Mouse (Mus musculus) urinary bladder, postnatal 25 days (tissue): ENCODE results near the gene Aplf.

Experiments used
- DNase-seq: peaks from one replicate; pipeline ENCODE4 v3.0.0; 2022; ENCODE audit warnings: low spot score

Gene Aplf

DNA sequence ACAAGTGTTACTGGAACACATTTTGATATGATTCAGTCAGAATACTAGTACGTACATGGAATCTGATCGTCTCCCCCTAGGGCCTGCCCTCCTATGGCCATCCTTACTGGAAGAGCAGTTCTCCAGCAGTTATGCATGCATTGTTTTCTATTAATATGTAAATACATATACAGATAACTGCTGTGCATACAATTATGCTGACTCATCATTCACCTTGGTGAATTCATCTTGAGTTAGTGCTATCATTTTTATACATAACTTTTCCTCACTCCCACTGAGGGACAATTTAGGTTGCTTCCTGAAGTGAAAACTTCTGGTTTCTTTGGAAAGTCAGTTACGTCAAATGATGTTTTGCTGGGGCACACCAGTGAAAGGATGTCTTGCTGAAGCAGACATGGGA, 48.8 kb downstream of the Aplf start:
- DNase-seq, result no peak

DNA sequence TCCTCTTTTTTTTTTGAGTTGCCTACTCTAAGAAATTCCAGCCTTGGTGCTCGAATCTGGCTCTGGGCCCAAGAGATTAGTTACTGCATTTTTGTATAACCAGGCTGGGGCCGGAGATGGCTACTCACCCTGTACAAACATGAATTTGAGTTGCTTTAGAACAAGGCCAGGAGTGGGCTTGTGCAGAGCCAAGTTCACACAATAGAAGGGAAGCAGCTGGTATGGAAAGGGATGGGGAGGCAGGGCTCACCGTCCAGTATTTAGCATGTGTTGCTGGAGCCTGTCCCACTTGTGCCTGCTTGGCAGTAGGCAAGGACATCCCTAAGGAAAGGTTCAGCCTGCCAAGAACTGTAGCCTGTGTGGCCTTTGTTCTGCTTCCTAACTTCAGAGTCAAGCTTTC, 50.7 kb downstream of the Aplf start:
- no peak for DNase-seq

DNA sequence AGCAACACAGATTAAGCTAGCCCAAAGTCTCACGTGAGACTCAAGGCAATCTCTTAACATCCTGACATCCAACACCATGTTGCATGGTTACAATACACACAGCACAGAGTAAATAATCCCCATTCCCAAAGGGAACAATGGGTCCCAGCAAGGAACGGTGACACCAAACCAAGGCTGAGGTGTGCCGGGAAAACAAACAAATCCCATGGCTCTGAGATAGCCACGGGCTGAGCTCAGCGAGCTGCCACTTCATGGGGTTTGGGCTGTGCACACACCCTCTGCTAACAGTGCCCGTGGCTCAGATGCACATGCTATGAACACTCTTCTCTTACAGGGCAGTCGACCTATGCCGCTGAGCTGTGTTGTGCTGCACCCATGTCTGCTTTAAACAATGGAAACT, 54.0 kb downstream of the Aplf start:
- DNase-seq, result no peak

DNA sequence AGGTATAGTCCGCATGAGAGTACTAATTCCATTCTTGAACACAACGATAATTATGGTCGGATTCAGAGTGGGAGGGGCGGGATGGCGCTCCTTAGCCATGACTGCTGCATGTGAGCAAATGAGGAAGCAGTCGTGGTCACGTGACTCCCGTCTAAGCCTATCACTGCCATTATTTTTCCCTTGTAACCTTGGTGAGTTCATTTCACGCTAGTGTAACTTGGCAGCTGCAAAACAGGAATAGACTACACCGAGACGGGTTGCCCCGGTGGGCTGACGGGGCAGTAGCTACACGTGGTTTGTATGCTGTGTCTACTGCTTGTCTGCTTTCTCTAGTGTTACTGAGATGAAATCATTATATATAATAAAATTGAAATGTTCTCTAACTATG, 56.3 kb downstream of the Aplf start:
- no peak for DNase-seq

DNA sequence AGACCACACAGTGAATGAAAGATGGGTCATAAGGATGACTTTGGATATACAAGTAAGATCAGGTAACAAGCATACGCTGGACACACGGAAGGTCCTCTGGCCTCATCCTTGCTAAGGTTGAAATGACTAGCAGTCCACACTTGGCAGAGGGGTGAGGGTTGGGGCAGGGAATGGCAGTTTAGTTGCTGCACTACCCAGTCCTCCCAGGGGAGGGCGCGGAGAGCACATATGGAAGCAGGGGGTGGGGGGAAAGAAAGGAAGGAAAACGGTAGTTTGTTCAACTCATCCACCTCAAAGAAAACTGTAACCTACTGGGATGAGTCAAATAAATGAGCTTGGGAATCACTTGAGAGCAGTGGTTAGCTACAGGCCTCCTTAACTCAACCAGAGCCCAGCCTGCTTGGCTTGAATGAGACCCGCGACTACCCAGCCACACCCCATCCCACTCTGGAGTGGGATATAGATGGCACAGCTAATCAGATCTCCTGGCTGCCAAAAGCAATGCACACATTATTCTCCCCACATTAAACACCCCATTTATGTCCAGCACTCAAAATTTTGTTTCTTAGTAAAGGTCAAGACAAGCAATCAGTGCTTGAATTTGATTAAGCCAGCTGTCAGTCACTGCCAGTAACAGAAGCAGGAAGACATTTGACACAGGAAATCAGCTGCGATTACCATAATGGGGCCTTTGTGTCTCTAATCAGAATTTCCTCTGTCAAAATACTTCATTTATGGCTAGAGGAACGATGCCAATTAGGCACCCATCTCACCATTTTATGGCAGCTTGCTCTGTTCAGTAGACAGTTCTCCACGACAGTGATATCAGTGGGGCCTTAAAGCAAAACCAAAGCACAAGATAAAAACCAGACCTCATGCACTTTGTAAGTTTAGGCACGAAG, 56.9 kb downstream of the Aplf start:
- peak; percentile 35 for DNase-seq

DNA sequence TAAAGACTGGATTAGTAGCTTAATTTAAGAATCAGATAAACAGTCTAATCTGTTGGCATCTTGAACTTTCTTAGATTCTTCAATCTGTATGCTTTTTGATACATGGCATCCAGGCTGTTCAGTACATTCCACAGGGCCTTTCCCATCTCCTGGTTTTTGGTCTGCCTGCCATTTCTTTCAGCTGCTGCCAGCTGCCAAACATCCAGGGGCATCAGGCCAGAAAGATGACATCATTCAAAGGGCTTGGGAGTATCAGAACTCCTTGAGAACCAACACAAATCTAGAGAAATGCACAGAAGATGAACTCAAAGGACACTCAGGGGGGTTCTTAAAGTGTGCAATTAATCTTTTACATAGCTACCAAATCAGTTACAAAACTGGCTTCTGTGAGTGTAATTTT, 72.2 kb downstream of the Aplf start:
- no peak for DNase-seq

DNA sequence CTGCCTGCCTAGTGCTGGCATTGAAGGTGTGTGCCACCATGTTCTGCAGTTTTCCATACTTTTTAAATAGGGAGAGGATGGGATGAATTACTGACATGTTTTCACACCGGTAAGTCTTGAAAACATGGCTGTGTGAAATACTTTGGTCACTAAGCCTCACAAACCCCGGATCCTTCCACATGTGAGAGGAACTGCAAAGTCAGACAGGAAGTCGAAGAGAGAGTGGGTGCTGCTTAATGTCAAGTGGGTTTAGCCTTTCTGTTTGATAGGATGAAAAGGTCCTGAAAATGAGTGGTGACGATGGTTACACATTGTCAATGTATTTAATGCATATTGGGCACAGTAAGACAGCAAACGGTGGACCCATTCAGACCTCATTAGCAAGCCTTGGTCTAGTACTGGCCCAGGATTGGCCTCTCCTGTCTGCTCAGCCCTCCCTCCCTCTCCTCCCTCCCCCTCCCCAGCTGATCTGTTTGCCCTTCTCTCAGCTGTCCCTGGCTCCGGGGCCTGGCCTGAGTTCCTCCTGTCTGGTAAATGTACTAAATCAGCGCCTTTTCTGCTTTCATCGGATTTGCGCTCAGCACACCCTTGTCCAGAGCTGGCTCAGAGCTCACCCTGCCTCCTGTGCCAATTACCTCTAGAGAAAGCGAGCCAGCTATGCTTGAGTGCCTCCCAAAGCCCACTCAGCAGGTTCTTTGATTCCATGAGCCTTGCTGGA, 74.7 kb downstream of the Aplf start:
- DNase-seq, result no peak

DNA sequence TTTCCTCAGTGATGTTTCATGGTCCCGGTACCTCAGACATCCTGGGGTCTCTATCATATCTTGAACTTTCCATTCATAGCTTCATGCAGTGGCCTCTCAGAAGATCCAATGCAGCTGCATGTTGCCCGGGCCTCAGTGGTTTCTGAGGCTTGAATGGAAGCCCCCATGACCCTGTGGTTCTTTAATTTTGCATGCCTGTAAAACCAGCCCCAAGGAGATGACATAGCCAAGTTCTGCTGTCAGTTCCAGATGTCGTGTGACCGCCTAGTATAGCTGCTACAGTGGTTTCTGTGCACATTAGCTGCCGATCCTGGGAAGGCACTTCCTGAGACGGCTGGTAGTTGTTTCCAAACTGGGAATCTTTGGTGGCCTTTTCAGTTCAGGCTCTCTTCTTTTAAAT, 77.8 kb downstream of the Aplf start:
- DNase-seq, result no peak

DNA sequence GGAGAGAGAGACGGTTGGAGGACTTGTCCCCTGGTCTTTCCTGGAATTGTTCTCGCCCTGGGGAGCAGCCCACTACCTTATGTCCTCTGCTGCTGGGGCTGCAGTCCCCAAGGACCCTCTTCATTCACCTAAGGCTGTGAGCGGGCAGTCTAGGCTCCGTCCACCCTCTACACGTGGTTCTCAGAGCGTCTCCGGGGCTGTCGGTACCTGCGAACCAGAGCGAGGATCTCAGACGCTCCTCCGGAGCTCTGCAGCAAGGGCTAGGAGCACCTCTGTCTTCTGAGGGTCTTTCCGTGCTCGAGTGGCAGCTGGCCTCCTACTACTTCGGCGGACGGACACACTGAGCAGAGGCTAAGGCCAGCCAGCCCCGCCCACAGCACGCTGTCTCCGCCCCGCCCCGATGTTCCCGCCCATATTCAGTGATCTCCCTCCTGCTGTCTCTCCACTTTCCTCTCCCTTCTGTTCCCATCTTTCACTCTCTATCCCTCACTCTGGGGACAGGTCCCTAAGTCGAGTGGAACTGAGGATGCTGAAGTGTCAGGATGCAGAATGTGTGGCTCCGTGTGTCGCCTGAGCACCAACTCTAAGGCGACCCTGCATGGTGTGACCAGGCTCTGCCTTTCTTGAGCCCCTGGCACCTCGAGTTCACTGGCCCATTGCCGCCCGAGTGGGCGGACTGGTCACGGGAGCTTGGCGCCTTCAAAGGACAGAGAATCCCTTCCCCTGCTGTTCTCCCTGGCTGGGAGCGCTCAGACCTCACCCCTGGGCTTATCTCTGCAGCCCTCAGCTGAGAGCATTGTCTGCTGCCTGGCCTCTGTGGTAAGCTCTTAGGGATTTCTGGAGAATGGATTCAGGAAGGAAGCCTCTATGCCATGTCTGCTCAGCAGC, 81.4 kb downstream of the Aplf start, which contains the start of gene Prokr1:
TSS of gene Prokr1 (minus strand) at position 350 of the 888 bp plus-strand sequence.
- peak; percentile 44 for DNase-seq

DNA sequence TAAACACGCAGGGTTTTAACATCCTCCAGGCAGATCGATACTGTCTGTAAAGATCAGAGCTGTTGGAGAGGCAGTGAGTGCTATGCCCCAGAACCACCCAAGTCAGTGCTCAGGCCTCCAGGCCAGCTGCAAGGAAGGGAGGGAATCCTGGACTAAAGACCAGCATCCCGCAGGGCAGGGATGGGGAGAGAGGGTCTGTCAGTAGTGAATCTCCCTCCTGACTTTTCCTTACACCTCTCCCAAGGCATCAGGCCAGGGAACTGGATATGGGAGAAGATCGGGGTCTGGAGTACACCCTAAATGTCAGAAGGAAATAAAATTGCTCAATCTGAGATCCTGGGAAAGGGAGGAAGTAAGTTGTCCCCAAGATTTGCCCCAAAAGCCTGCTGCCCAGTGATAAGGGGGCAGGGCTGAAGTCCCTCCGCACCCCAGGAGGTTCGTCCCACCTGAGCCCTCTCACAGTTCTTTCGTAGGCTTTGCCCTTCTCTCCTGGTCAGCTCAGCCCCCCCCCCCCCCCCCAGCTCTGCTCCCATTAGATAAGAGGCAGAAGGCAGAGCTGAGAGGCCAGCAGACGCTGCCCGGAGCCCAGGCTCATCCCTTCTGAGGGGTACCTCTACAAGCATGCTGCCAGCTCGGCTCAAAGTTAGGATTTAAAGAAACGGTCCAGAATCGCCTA, 82.1 kb downstream of the Aplf start:
- DNase-seq, result no peak

DNA sequence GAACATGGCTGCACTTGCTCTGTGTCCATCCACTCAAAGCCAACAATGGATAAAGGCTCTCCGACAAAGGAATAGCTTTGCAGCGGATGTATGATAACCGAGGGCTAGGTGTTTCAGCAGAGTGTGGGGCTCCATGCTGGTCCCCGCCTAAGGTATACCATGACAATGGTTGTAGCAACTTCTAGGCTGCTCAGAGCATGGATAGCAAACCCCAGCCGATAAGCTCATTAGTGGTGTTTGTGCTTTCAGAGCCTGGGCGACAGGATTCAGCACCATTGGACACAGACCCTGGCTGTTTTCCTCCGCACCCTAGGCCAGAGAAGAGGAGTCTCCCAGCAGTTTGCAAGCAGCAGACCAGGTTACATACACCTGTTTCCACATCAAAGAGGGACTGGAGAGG, 88.0 kb downstream of the Aplf start:
- no peak for DNase-seq

DNA sequence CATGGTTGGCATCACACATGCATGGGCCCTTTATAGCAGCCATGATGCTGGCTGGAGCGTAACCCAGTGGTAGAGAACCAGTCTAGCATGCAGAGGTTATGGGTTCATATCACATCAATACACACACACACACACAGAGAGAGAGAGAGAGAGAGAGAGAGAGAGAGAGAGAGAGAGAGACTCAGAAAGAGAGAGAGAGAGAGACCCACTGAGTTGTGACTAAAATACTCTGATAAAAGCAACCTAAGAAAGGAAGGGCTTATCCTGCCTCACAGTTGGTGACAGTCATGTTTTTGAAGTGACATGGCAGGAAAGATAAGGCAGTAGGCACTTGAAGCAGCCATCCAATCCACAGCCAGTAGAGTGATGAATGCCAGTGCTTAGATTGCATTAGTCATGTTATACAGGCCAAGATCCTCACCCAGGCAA, 88.8 kb downstream of the Aplf start:
- no peak for DNase-seq

DNA sequence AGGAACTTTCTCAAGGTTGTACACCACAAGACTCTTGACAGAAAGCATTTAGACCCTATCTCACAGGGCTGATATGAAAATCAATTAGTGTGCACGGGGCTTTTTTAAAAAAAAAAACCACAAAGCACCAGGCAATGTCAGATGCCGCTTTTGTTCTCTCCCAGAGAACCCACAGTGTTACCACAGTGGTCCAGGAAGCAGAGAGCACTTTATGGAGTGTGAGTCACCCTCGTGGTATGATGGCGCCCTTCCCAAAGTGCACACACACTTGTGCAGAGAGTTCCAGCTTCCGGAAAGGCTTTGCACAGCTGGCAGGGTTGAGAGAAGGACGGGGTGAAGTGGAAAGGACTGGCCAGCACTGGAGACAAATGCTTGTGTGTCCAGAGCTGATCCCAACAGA, 89.5 kb downstream of the Aplf start:
- peak; percentile 52 for DNase-seq

DNA sequence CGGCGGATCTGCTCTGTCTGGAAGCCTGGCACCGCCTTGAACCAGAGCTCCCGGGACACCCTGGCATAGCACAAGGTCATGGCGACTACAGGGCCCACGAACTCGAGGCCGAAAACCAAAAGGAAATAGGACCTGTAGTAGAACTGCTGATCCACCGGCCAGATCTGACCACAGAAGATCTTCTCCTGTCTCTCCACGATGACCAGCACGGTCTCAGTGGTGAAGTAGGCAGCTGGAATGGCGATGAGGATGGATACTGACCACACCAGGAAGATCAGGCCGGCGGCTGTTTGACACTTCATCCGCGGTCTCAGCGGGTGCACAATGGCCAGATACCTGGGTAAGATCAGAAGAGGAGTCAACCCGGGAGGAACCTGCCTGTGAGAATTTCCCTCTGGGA, 90.4 kb downstream of the Aplf start:
- DNase-seq, result no peak

DNA sequence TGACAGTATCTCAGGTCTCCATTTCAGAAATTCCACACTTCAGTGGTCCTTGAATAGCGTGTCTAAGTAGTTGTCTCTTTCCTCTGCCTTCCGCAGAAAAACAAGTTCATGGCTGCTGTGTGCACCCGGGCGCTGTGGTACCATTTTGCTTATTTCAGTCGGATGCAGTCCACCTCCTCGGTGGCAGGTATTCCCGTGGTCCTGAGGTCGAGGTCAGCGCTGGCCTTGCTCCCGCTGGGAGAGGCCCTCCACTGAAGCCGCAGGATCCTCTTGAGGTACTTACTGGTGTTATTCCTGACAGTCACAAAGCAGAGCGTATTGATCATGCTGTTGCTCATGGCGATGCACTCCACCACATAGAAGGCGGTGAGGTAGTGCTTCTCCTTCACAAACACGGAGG, 90.9 kb downstream of the Aplf start:
- DNase-seq, result no peak
